8 mouse cellular contexts compared by ENCODE assay signal in the genomic region with DNA sequence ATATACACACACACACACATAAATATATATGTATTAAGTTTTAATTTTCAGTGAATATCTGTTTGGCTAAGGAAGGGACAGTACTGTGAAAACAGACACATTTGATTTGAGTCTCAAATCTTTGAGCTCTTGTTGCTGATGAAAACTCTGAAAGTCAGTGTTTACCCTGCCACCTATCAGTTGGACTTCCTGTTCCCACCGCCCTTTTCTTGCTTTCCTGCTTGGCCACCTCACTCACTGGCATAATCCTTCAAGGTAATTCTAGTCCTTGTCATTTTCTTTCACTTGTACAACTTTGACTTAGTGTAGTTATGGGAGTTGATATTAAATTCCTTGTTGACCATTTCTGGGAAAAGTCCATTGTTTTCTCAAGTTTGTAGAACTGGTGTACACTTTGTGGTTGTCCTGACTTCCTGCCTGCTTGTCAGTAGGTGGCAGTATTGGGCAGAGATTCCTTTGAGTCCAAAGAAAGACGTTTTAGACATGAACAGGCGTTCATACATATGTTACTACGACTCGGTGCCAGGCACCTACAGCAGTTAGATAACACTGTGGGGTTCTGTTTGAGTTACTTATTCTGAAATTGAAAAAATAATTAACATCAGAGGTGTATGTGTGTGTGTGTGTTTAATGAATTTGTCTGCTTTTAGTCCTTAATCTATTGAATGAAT.
DNase-seq lines count a peak whose midpoint lies in the region; ATAC-seq and TF ChIP-seq lines count a peak whose summit lies in the region.

No protein-coding gene starts in this region.

- no peak overlapping the region for H3K9ac ChIP-seq in liver, embryonic 14.5 days (replicated peaks)

- no peak for TF ChIP-seq EP300 in liver, embryonic 14.5 days (IDR thresholded peaks at IDR 0.05; ENCODE audit: low read depth)

- no peaks in the 10 kb centered on the region for H3K9me3 ChIP-seq in liver, embryonic 14.5 days (ENCODE audit: control insufficient read depth, low read length)

- DNase-seq in urinary bladder, postnatal 14 days (ENCODE audit: low spot score) = peak; percentile 38
- no peak for DNase-seq in urinary bladder, adult 2 months (ENCODE audit: low spot score)
- peak; percentile 4 for DNase-seq in cerebellum, adult 9-11 months
- DNase-seq in kidney, postnatal 36 days = peak; percentile 66 to 69
- peak; percentile 37 to 42 (median 38) for DNase-seq in liver, embryonic 14.5 days (ENCODE audit: low read depth in 3 of 3, low spot score in 3 of 3)
- DNase-seq in retina, adult 2 months (ENCODE audit: low read depth, low spot score) = peak; percentile 6
- DNase-seq in spleen, adult 18-20 months = no peak

- 16% methylated on average over 5 of the region's 5 CpGs for WGBS in liver, embryonic 14.5 days (ENCODE audit: insufficient replicate concordance)

- peak; percentile 88 for ATAC-seq in granulocyte monocyte progenitor cell, adult 5-6 weeks (replicated peaks; ENCODE audit: poor library complexity, severe bottlenecking)
- ATAC-seq in liver, embryonic 14.5 days (ENCODE audit: insufficient read depth) = peak; percentile 58; the same call in 1 of the 2 replicates

- no peak overlapping the region for H3K27ac ChIP-seq in liver, embryonic 14.5 days

- peak; percentile 67 for TF ChIP-seq CTCF in liver, embryonic 14.5 days (IDR thresholded peaks at IDR 0.05; ENCODE audit: low read depth)

- no peaks in the 10 kb centered on the region for H3K36me3 ChIP-seq in liver, embryonic 14.5 days (replicated peaks; ENCODE audit: control insufficient read depth, insufficient read depth, low read depth)

- no peak overlapping the region for H3K4me2 ChIP-seq in liver, embryonic 14.5 days (ENCODE audit: low read depth)

- H3K27me3 ChIP-seq in liver, embryonic 14.5 days (ENCODE audit: control insufficient read depth, insufficient read depth, low read length) = no peaks in the 10 kb centered on the region

- no peaks in the 10 kb centered on the region for H3K4me1 ChIP-seq in liver, embryonic 14.5 days (replicated peaks; ENCODE audit: control insufficient read depth in 2 of 2, insufficient read depth in 2 of 2, low read length in 1 of 2)

- no peak overlapping the region for H3K4me3 ChIP-seq in liver, embryonic 14.5 days (ENCODE audit: insufficient read depth in 1 of 2, low read depth in 2 of 2, low read length in 2 of 2)

Comparison
In these comparisons a context has a peak if more than half of its experiments do, and no peak if none do; other contexts are left out.
1. DNase-seq: peak in urinary bladder, postnatal 14 days (single experiment), cerebellum, adult 9-11 months (single experiment), kidney, postnatal 36 days (2 of 2), liver, embryonic 14.5 days (3 of 3) and retina, adult 2 months (single experiment); none in urinary bladder, adult 2 months (single experiment) and spleen, adult 18-20 months (0 of 2).